Mouse (Mus musculus) adrenal gland, postnatal 0 days (tissue): ENCODE results near the gene Cyp2b13. TPM values are rescaled to one million over a fixed set of nuclear protein-coding genes. Genes with fewer than 3 reads are reported as not detected.

ENCODE experiments used
- polyA plus RNA-seq: library from polyadenylated mRNA; unstranded; fragments of >200 nt; fragmentation: Nextera tagmentation; extraction: Ambion mirVana; gene quantifications from 2 replicates; pipeline ENCODE4 v1.2.1, GENCODE M21; 2015

Gene Cyp2b13
- not detected in 2 replicates for polyA plus RNA-seq

GRCm38 (mm10) chr7:26061197-26061596 lies at the start of gene Cyp2b13:
Gene Cyp2b13 (plus strand): TSS chr7:26061497.

Other genes with a start within 250 kb of the Cyp2b13 start
- gene Cyp2s1, start 244.6 kb upstream of the Cyp2b13 start, polyA plus RNA-seq = 6.0 and 8.0 TPM in 2 replicates
- 0.11 TPM in 1 of 2 replicates, not detected in the other for gene Cyp2b10, start 163.9 kb upstream of the Cyp2b13 start, polyA plus RNA-seq
- gene Cyp2b9, start 111.9 kb downstream of the Cyp2b13 start, polyA plus RNA-seq = 0.36 and 0.68 TPM in 2 replicates
- not detected in 2 replicates for gene Vmn1r184, start 198.8 kb downstream of the Cyp2b13 start, polyA plus RNA-seq
- gene Cyp2a4, start 245.7 kb downstream of the Cyp2b13 start, polyA plus RNA-seq = 0.10 and 0.13 TPM in 2 replicates